Mouse (Mus musculus) erythroblast, embryonic 14.5 days (primary cell): ENCODE measurements around the gene Zic1.

Source experiments
- GATA1 ChIP-seq: IDR thresholded peaks from 2 replicates; pipeline ENCODE4 v1.6.1; 2012; ENCODE audit warnings: low read length, inconsistent platforms, mixed read lengths
- TAL1 ChIP-seq: IDR thresholded peaks from 3 replicates; pipeline ENCODE4 v1.6.1; 2012; ENCODE audit warnings: low read length, inconsistent platforms, mixed read lengths

DNA sequence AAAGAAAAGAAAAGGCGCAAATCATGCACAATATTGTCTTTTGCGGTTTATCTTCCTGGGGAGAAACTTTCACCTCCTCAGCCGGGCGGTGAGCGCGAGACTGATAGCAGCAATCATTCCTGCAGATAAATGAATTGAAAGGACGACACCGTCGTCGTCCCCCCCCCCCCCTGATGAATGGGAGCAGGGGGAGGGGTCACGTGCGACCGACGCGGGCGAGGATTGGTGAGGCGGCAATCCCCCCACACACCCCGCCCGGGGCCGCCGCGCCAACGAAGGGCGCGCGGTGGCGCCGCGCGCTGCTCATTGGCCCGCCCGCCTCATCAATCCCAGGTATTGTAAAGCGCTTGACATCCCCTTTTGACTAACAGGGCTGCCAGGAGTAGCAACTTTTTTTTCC is at the start of gene Zic1:
- TF ChIP-seq GATA1: no peak
- no peak for TF ChIP-seq TAL1
